Mouse (Mus musculus): ENCODE data around the gene Adora3. TPM values are rescaled to one million over a fixed set of nuclear protein-coding genes. Genes with fewer than 3 reads are reported as not detected.

The Adora3 gene
- polyA plus RNA-seq, 1 experiment from 2014 or later: 0.12 TPM

DNA sequence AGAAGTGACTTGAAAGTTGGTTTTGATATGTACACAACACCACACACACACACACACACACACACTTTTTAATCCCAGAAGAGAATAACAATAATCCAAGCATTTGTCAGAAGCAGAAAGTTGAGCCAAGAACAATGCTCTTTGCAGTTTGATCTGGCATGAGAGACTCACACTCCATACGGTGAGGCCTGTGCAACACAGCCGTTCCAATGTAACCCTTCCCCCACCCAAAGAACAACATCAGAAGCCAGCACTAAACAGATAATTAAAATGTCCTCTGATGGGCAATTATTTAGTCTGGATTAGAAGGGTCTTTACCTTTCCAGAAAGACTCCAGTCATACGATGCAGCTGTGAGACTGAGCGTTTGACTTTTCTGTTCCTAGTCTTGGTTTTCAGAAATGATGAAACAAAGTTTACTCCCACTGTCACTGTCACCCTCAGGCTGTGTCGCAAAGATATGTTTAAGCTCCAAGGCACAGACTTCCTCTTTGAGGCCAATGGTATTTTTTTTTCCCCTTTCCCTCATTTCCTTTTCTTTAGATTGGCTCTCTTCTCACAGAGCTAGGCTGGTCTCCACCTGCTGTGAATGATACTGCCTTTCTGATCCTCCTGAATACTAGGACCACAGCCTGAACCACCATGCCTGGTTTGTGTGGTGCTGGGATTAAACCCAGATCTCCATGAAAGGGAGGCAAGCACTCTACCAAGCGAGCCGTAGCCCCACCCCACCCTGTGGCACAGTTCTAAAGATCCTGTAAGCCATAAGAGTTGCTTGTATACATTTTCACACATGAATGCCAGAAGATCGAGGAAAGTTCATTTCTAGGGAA lies 61.8 kb downstream of the Adora3 start, which contains the start of gene I830077J02Rik:
Gene I830077J02Rik, minus strand, starts transcription at position 425 of the 832 bp plus-strand sequence.
- ATAC-seq (replicated peaks; ENCODE audit: low FRiP score, low read depth) (no peak), DNase-seq (ENCODE audit: low spot score) (no peak)
- Histone ChIP-seq H3K9ac (ENCODE audit: low read depth, low read length) (no peak within 1 kb of the TSS), H3K27ac (no peak within 1 kb of the TSS), H3K27me3 (ENCODE audit: insufficient read depth, low read length) (no peaks in the 10 kb centered on the region), H3K36me3 (ENCODE audit: insufficient read depth, low read length) (0 out of 2 replicates have a peak, but pooled peaks cover under 1% of the 10 kb centered on the region), H3K4me1 (replicated peaks; ENCODE audit: insufficient read depth, low read length) (no peaks in the 10 kb centered on the region), H3K4me2 (ENCODE audit: low read length) (no peak within 1 kb of the TSS), H3K9me3 (replicated peaks; ENCODE audit: low read length) (no peaks in the 10 kb centered on the region), H3K4me3 (replicated peaks; ENCODE audit: low read depth, low read length) (no peak within 1 kb of the TSS)
- 68% methylated on average over 8 of the region's 8 CpGs for WGBS
- TF ChIP-seq CTCF (IDR thresholded peaks at IDR 0.05; ENCODE audit: low read depth): no peak

DNA sequence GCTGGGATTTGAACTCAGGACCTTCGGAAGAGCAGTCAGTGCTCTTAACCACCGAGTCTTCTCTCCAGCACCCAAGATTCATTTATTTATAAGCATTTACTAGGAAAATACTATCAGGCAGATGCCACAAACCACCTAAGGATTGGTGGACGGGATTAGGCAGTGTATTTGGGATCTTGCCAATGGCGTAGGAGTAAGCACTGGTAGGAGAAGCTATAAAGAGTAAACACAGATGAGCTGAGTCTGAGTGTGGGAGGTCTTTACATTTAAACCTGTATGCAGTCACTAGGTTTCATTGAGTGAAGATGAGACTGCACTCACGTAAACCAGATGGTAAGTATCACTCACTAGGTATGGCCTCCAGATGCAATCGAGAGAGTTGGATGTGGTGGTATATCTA lies 63.3 kb downstream of the Adora3 start:
- 0 out of 2 replicates have a peak, but pooled peaks cover 4% of the 10 kb centered on the region for H3K36me3 ChIP-seq (ENCODE audit: insufficient read depth, low read length)
- ATAC-seq (replicated peaks; ENCODE audit: low FRiP score, low read depth) (no peak), DNase-seq (ENCODE audit: low spot score) (no peak)
- no peak for TF ChIP-seq CTCF (IDR thresholded peaks at IDR 0.05; ENCODE audit: low read depth)
- WGBS: 96% methylated on average over 6 of the region's 6 CpGs
- H3K9me3 ChIP-seq (replicated peaks; ENCODE audit: low read length): no peaks in the 10 kb centered on the region
- no peaks in the 10 kb centered on the region for H3K27me3 ChIP-seq (ENCODE audit: insufficient read depth, low read length)
- H3K9ac ChIP-seq (ENCODE audit: low read depth, low read length): no peak overlapping the region
- H3K4me2 ChIP-seq (ENCODE audit: low read length): no peak overlapping the region
- no peak overlapping the region for H3K27ac ChIP-seq
- no peaks in the 10 kb centered on the region for H3K4me1 ChIP-seq (replicated peaks; ENCODE audit: insufficient read depth, low read length)
- H3K4me3 ChIP-seq (replicated peaks; ENCODE audit: low read depth, low read length): no peak overlapping the region

GRCm38 (mm10) chr3:105935033-105935432 lies 64.4 kb downstream of the Adora3 start:
- Histone ChIP-seq H3K4me3 (replicated peaks; ENCODE audit: low read depth, low read length) (no peak overlapping the region), H3K4me1 (replicated peaks; ENCODE audit: insufficient read depth, low read length) (no peaks in the 10 kb centered on the region), H3K9me3 (replicated peaks; ENCODE audit: low read length) (no peaks in the 10 kb centered on the region), H3K27ac (no peak overlapping the region), H3K27me3 (ENCODE audit: insufficient read depth, low read length) (no peaks in the 10 kb centered on the region), H3K36me3 (ENCODE audit: insufficient read depth, low read length) (0 out of 2 replicates have a peak, but pooled peaks cover 4% of the 10 kb centered on the region), H3K9ac (ENCODE audit: low read depth, low read length) (no peak overlapping the region), H3K4me2 (ENCODE audit: low read length) (no peak overlapping the region)
- TF ChIP-seq CTCF (IDR thresholded peaks at IDR 0.05; ENCODE audit: low read depth): no peak
- no peak for ATAC-seq (replicated peaks; ENCODE audit: low FRiP score, low read depth)
- 75% methylated on average over 5 of the region's 5 CpGs for WGBS
- DNase-seq (ENCODE audit: low spot score): no peak

GRCm38 (mm10) chr3:105936111-105936510 lies 65.5 kb downstream of the Adora3 start:
- TF ChIP-seq CTCF (IDR thresholded peaks at IDR 0.05; ENCODE audit: low read depth): no peak
- DNase-seq (ENCODE audit: low spot score) (no peak), ATAC-seq (replicated peaks; ENCODE audit: low FRiP score, low read depth) (no peak)
- H3K36me3 ChIP-seq (ENCODE audit: insufficient read depth, low read length): peaks cover 9% of the 10 kb centered on the region; the same call in 1 of the 2 replicates
- no peaks in the 10 kb centered on the region for H3K27me3 ChIP-seq (ENCODE audit: insufficient read depth, low read length)
- no peaks in the 10 kb centered on the region for H3K9me3 ChIP-seq (replicated peaks; ENCODE audit: low read length)
- WGBS: 89% methylated on average over 4 of the region's 4 CpGs
- H3K4me1 ChIP-seq (replicated peaks; ENCODE audit: insufficient read depth, low read length): no peaks in the 10 kb centered on the region
- H3K4me3 ChIP-seq (replicated peaks; ENCODE audit: low read depth, low read length): no peak overlapping the region
- no peak overlapping the region for H3K4me2 ChIP-seq (ENCODE audit: low read length)
- H3K9ac ChIP-seq (ENCODE audit: low read depth, low read length): no peak overlapping the region
- H3K27ac ChIP-seq: no peak overlapping the region

GRCm38 (mm10) chr3:105951348-105951747 lies 80.7 kb downstream of the Adora3 start:
- Histone ChIP-seq H3K4me1 (replicated peaks; ENCODE audit: insufficient read depth, low read length) (no peaks in the 10 kb centered on the region), H3K9me3 (replicated peaks; ENCODE audit: low read length) (no peaks in the 10 kb centered on the region), H3K36me3 (ENCODE audit: insufficient read depth, low read length) (peaks cover 54% of the 10 kb centered on the region), H3K4me2 (ENCODE audit: low read length) (no peak overlapping the region), H3K27ac (no peak overlapping the region), H3K9ac (ENCODE audit: low read depth, low read length) (no peak overlapping the region), H3K4me3 (replicated peaks; ENCODE audit: low read depth, low read length) (no peak overlapping the region), H3K27me3 (ENCODE audit: insufficient read depth, low read length) (no peaks in the 10 kb centered on the region)
- no peak for DNase-seq (ENCODE audit: low spot score)
- 89% methylated on average over 7 of the region's 7 CpGs for WGBS
- ATAC-seq (replicated peaks; ENCODE audit: low FRiP score, low read depth): no peak
- no peak for TF ChIP-seq CTCF (IDR thresholded peaks at IDR 0.05; ENCODE audit: low read depth)

- ATAC-seq (replicated peaks; ENCODE audit: low FRiP score, low read depth) (no peak), DNase-seq (ENCODE audit: low spot score) (peak; percentile 29)
- Histone ChIP-seq H3K4me3 (replicated peaks; ENCODE audit: low read depth, low read length) (no peak overlapping the region), H3K4me2 (ENCODE audit: low read length) (peak overlapping the region; percentile 58; the same call in 1 of the 2 replicates), H3K9me3 (replicated peaks; ENCODE audit: low read length) (no peaks in the 10 kb centered on the region), H3K27ac (no peak overlapping the region), H3K36me3 (ENCODE audit: insufficient read depth, low read length) (peaks cover 19% of the 10 kb centered on the region), H3K27me3 (ENCODE audit: insufficient read depth, low read length) (no peaks in the 10 kb centered on the region), H3K4me1 (replicated peaks; ENCODE audit: insufficient read depth, low read length) (peaks cover 18% of the 10 kb centered on the region), H3K9ac (ENCODE audit: low read depth, low read length) (peak overlapping the region; percentile 95; the same call in 1 of the 2 replicates)
- 83% methylated on average over 1 of the region's 1 CpGs for WGBS
- TF ChIP-seq CTCF (IDR thresholded peaks at IDR 0.05; ENCODE audit: low read depth): peak; percentile 48
Observed at GRCm38 (mm10) chr3:105957235-105957634, 86.6 kb downstream of the Adora3 start.
